Mouse (Mus musculus) thymus, postnatal 25 days (tissue): ENCODE measurements at regions not wholly inside any gene's neighbourhood (a gene's known extent, or its start where the extent isn't known, plus 50 kb on each side); places are given as distances from the start of the nearest gene placed in this dataset.

Experiments
- DNase-seq: peaks from one replicate; pipeline ENCODE4 v3.0.0; 2022

GRCm38 (mm10) chr14:76820989-76821388 lies 215.6 kb upstream of the Ccdc122 start:
- DNase-seq: no peak

- no peak for DNase-seq
Measured at GRCm38 (mm10) chr14:76819690-76820089, 216.9 kb upstream of the Ccdc122 start.

- no peak for DNase-seq
Measured at GRCm38 (mm10) chr14:76818256-76819010, 218.1 kb upstream of the Ccdc122 start.

- no peak for DNase-seq
Measured at GRCm38 (mm10) chr14:76817189-76817772, 219.3 kb upstream of the Ccdc122 start.

GRCm38 (mm10) chr14:76816666-76817065 lies 219.9 kb upstream of the Ccdc122 start:
- no peak for DNase-seq

- DNase-seq: no peak
Measured at GRCm38 (mm10) chr14:76812155-76812875, 224.3 kb upstream of the Ccdc122 start.

- DNase-seq: no peak
Measured at GRCm38 (mm10) chr14:76810697-76811589, 225.6 kb upstream of the Ccdc122 start.

GRCm38 (mm10) chr14:76810041-76810440 lies 226.5 kb upstream of the Ccdc122 start:
- DNase-seq: no peak

- no peak for DNase-seq
Measured at GRCm38 (mm10) chr14:76809411-76809810, 227.2 kb upstream of the Ccdc122 start.

GRCm38 (mm10) chr14:76805151-76805785 lies 231.3 kb upstream of the Ccdc122 start:
- no peak for DNase-seq

- DNase-seq: no peak
Measured at GRCm38 (mm10) chr14:76804447-76805150, 232.0 kb upstream of the Ccdc122 start.

GRCm38 (mm10) chr14:76800181-76800580 lies 236.4 kb upstream of the Ccdc122 start:
- DNase-seq: no peak

- no peak for DNase-seq
Measured at GRCm38 (mm10) chr14:76799741-76800140, 236.8 kb upstream of the Ccdc122 start.

- no peak for DNase-seq
Measured at GRCm38 (mm10) chr14:76798925-76799428, 237.6 kb upstream of the Ccdc122 start.

GRCm38 (mm10) chr14:76798488-76798887 lies 238.1 kb upstream of the Ccdc122 start:
- DNase-seq: no peak

- no peak for DNase-seq
Measured at GRCm38 (mm10) chr14:76797518-76797917, 239.1 kb upstream of the Ccdc122 start.

GRCm38 (mm10) chr14:76791811-76792571 lies 235.3 kb upstream of the Serp2 start:
- peak; percentile 12 for DNase-seq

- DNase-seq: no peak
Measured at GRCm38 (mm10) chr14:76789376-76789775, 232.7 kb upstream of the Serp2 start.

- DNase-seq: no peak
Measured at GRCm38 (mm10) chr14:76787601-76788000, 230.9 kb upstream of the Serp2 start.

GRCm38 (mm10) chr14:76786214-76786613 lies 229.5 kb upstream of the Serp2 start:
- no peak for DNase-seq

- DNase-seq: peak; percentile 38
Measured at GRCm38 (mm10) chr14:76781524-76781880, 224.8 kb upstream of the Serp2 start.
